Comparison of ENCODE assay signal across 8 mouse cellular contexts in the genomic region with DNA sequence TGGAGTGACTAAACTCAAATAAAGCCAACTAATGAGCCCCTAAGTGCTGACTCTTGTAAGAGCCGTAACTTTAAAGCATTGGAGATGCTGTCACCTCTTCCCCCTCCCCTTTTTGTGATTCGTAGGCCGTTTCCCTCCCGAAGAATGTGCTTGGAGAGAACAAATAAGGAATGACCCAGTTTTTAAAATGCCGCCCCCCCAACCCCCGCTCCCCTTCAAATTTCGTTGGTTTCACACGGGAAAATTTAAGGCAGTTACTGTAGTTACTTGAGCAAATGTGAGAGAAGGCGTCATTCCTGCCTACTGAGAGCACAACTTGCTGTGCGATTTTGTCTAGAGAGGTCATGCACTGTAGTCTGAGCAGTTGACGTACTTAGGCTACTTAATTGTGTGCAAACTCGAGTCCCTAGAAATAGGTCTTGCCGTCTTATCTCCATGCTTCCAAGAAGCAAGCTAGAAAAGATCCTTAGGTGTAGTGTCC. TPM values are rescaled to one million over a fixed set of nuclear protein-coding genes. Genes with fewer than 3 reads are reported as not detected.
DNase-seq lines count a peak whose midpoint lies in the region; ATAC-seq and TF ChIP-seq lines count a peak whose summit lies in the region.

No protein-coding gene starts in this region.

- H3K27ac ChIP-seq in heart, adult 2 months = peak overlapping the region; percentile 95
- H3K27ac ChIP-seq in forebrain, embryonic 12.5 days = 0 out of 2 replicates have a peak overlapping the region, but pooled peaks have one; percentile 85
- no peak overlapping the region; the same call in 1 of the 2 replicates for H3K27ac ChIP-seq in hindbrain, postnatal 0 days
- peak overlapping the region; percentile 86; the same call in 1 of the 2 replicates for H3K27ac ChIP-seq in liver, embryonic 15.5 days (replicated peaks)

- peak; percentile 16 to 24 for DNase-seq in heart, adult 2 months
- no peak for DNase-seq in heart, adult 11 months
- DNase-seq in adrenal gland, postnatal 36 days = peak; percentile 5 to 33
- peak; percentile 36 for DNase-seq in hindbrain, postnatal 0 days (ENCODE audit: low spot score)
- peak; percentile 43 for DNase-seq in retina, postnatal 1 day
- no peak for DNase-seq in urinary bladder, postnatal 4 days (ENCODE audit: low spot score in 2 of 2)

- intact Hi-C loops in heart, adult 2 months (cut with DNase I) = no loop called here

- no peaks in the 10 kb centered on the region for H3K9me3 ChIP-seq in forebrain, embryonic 12.5 days
- H3K9me3 ChIP-seq in hindbrain, postnatal 0 days (ENCODE audit: low read length) = no peaks in the 10 kb centered on the region
- H3K9me3 ChIP-seq in liver, embryonic 15.5 days (replicated peaks) = no peaks in the 10 kb centered on the region

- TF ChIP-seq EP300 in heart, adult 2 months (IDR thresholded peaks at IDR 0.05; ENCODE audit: insufficient read depth, low read depth, low read length) = no peak

- no peak for TF ChIP-seq POLR2A in heart, adult 2 months (IDR thresholded peaks at IDR 0.05; ENCODE audit: insufficient read depth, low read depth, low read length)

- no peak for ATAC-seq in forebrain, embryonic 12.5 days (ENCODE audit: low FRiP score)
- ATAC-seq in hindbrain, postnatal 0 days = peak; percentile 38; the same call in 1 of the 2 replicates
- no peak for ATAC-seq in liver, embryonic 15.5 days (ENCODE audit: insufficient read depth)

- H3K4me1 ChIP-seq in heart, adult 2 months (ENCODE audit: control insufficient read depth, insufficient read depth, low read length) = peaks cover 10% of the 10 kb centered on the region
- peaks cover 13% of the 10 kb centered on the region for H3K4me1 ChIP-seq in forebrain, embryonic 12.5 days
- H3K4me1 ChIP-seq in hindbrain, postnatal 0 days (ENCODE audit: insufficient read depth, low read length) = peaks cover 5% of the 10 kb centered on the region; the same call in 1 of the 2 replicates
- peaks cover 52% of the 10 kb centered on the region for H3K4me1 ChIP-seq in liver, embryonic 15.5 days (replicated peaks)

- H3K9ac ChIP-seq in heart, adult 2 months (ENCODE audit: low read depth, low read length) = peak overlapping the region; percentile 99
- H3K9ac ChIP-seq in forebrain, embryonic 12.5 days = peak overlapping the region; percentile 95
- peak overlapping the region; percentile 97 for H3K9ac ChIP-seq in hindbrain, postnatal 0 days (replicated peaks; ENCODE audit: low read length)
- H3K9ac ChIP-seq in liver, embryonic 15.5 days = peak overlapping the region; percentile 96

- H3K27me3 ChIP-seq in heart, adult 2 months (ENCODE audit: control insufficient read depth, insufficient read depth, low read length) = no peaks in the 10 kb centered on the region
- H3K27me3 ChIP-seq in forebrain, embryonic 12.5 days = no peaks in the 10 kb centered on the region
- no peaks in the 10 kb centered on the region for H3K27me3 ChIP-seq in hindbrain, postnatal 0 days (ENCODE audit: insufficient read depth, low read length)
- H3K27me3 ChIP-seq in liver, embryonic 15.5 days = no peaks in the 10 kb centered on the region

- TF ChIP-seq CTCF in heart, adult 2 months (IDR thresholded peaks at IDR 0.05) = no peak
- TF ChIP-seq CTCF in hindbrain, postnatal 0 days (IDR thresholded peaks at IDR 0.05; ENCODE audit: low read depth) = no peak

- peaks cover 1% of the 10 kb centered on the region for H3K79me2 ChIP-seq in heart, adult 2 months (replicated peaks; ENCODE audit: control insufficient read depth, insufficient read depth, low read length)

- WGBS in heart, adult 2 months = 2% methylated on average over 13 of the region's 13 CpGs
- WGBS in forebrain, embryonic 12.5 days = 1% methylated on average over 13 of the region's 13 CpGs
- WGBS in hindbrain, postnatal 0 days = under 1% methylated on average over 13 of the region's 13 CpGs
- 2% methylated on average over 13 of the region's 13 CpGs for WGBS in liver, embryonic 15.5 days (ENCODE audit: insufficient replicate concordance)

- H3K4me2 ChIP-seq in forebrain, embryonic 12.5 days = peak overlapping the region; percentile 90
- H3K4me2 ChIP-seq in hindbrain, postnatal 0 days (ENCODE audit: low read depth, low read length) = peak overlapping the region; percentile 60
- peak overlapping the region; percentile 96 for H3K4me2 ChIP-seq in liver, embryonic 15.5 days

- H3K4me3 ChIP-seq in heart, adult 2 months = peak overlapping the region; percentile 85
- H3K4me3 ChIP-seq in forebrain, embryonic 12.5 days (replicated peaks) = peak overlapping the region; percentile 94
- H3K4me3 ChIP-seq in hindbrain, postnatal 0 days (ENCODE audit: low read length) = peak overlapping the region; percentile 98
- peak overlapping the region; percentile 94 for H3K4me3 ChIP-seq in liver, embryonic 15.5 days (replicated peaks)

- H3K36me3 ChIP-seq in heart, adult 2 months (ENCODE audit: control insufficient read depth, insufficient read depth, low read length) = peaks cover 6% of the 10 kb centered on the region; the same call in 1 of the 2 replicates
- H3K36me3 ChIP-seq in forebrain, embryonic 12.5 days (replicated peaks) = no peaks in the 10 kb centered on the region
- H3K36me3 ChIP-seq in hindbrain, postnatal 0 days (ENCODE audit: insufficient read depth, low read length) = no peaks in the 10 kb centered on the region
- H3K36me3 ChIP-seq in liver, embryonic 15.5 days (replicated peaks) = no peaks in the 10 kb centered on the region

RNA-seq across cellular contexts. Expression of gene Dennd4c, which starts 1.0 kb away (rescaled TPM):
- total RNA-seq in heart, adult 2 months (2021) = 10 to 100 TPM; 36.0 to 36.3 TPM
- polyA plus RNA-seq in heart, adult 2 months (2012; rRNA removed) = 7.1 and 12.4 TPM in 2 replicates
- total RNA-seq in adrenal gland, postnatal 36 days (2021) = 10 to 100 TPM; 48.2 to 55.4 TPM
- polyA plus RNA-seq in forebrain, embryonic 12.5 days (2016; fragmentation: Nextera tagmentation; extraction: Ambion mirVana) = 7.3 and 8.6 TPM in 2 replicates
- total RNA-seq in hindbrain, postnatal 0 days (2014; rRNA removed) = 8.8 and 14.3 TPM in 2 replicates
- polyA plus RNA-seq in hindbrain, postnatal 0 days (2015; fragmentation: Nextera tagmentation; extraction: Ambion mirVana) = 3.2 and 4.3 TPM in 2 replicates
- polyA plus RNA-seq in liver, embryonic 15.5 days (2015; fragmentation: Nextera tagmentation; extraction: Ambion mirVana) = 1.9 and 2.1 TPM in 2 replicates

Comparison
In these comparisons a context has a peak if more than half of its experiments do, and no peak if none do; other contexts are left out.
1. DNase-seq: peak in heart, adult 2 months (2 of 2), adrenal gland, postnatal 36 days (2 of 2), hindbrain, postnatal 0 days (single experiment) and retina, postnatal 1 day (single experiment); none in heart, adult 11 months (single experiment) and urinary bladder, postnatal 4 days (0 of 2).
2. Peak in every context shown above with its lines, with median percentiles within 50 percentile points of each other: H3K4me3 ChIP-seq, H3K9ac ChIP-seq and H3K4me2 ChIP-seq.